Mouse (Mus musculus): ENCODE data around the gene Serpina3f.

DNA sequence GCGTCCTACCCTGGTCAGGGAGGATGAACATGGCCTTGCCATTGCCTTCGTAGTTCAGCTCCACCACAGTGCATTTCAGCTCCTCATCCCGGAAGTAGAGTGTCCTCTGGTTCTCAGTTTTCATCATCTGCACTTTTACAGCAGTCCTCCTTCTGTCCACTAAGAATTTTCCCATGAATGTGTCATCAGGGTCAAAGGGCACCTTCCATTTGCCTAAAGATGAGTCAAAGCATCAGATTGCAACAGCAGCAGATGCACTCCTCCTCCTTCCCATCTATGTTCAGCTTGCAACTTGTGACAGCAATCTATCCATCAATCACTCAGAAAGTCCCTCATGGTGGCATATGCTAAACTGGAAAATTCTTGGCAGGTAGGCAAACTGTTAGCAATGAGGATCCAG, 38.7 kb upstream of the Serpina3f start:
- TF ChIP-seq ZNF384 (IDR thresholded peaks at IDR 0.05; ENCODE audit: low read depth, low read length) = no peak
- TF ChIP-seq MAFK (IDR thresholded peaks at IDR 0.05; ENCODE audit: insufficient read depth, low read depth, low read length) = no peak
- no peak for TF ChIP-seq ZC3H11A (IDR thresholded peaks at IDR 0.05; ENCODE audit: borderline replicate concordance, low read depth, low read length)
